Mouse (Mus musculus) spleen, embryonic (tissue): ENCODE measurements around the gene Pkn2.

ENCODE experiments used
- CTCF ChIA-PET: fragments of 350-600 bp; sonication (Branson Sonifier 250); formaldehyde crosslinking; loops from one replicate; lab custom pipeline; 2022; lab: Charles Lee

Pkn2 gene

DNA sequence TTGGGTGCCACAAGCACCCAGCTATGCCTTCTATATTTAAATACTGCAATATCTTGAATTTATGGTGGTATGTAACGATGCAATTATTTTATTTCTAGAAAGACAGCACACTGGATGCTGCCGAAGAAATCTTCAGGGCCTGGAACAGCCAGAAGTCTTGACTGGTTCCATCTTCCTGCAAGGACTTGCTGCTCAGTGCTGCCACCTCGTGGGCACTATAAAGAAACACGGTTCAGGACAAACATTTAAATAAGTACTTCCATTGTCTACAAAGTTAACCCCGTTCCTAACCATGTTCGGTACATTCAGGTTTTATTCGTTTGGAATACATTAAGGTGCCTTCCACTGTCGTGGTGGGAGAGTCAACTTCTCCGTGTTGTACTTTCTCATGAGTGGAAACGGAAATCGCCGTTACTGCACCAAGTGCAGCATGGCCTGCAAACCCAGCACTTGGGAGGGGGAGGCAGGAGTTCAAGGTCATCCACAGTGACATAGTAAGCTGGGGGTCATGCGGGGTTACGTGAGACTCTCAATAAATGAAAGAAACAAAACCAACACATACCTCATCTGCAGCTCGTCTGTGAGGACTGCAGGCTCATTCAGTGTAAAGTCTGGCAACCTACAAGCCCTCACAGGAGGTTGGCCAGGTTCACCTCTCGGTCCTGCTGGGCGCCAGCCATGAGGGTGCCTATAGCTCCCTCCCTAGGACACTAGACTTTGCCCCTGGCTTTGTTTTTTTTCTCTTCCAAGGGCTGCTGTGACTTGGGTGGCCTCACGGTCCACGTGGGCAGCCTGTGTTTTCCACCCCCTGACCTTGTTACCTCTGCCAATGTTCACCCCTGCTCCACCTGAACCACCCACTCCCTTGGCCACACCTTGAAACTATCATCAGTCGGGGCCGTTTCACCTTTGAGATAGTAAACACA is 137.6 kb downstream of the Pkn2 start:
- CTCF ChIA-PET, result no interaction called here
